Mouse (Mus musculus): ENCODE results near the gene Grem1.

Gene Grem1

DNA sequence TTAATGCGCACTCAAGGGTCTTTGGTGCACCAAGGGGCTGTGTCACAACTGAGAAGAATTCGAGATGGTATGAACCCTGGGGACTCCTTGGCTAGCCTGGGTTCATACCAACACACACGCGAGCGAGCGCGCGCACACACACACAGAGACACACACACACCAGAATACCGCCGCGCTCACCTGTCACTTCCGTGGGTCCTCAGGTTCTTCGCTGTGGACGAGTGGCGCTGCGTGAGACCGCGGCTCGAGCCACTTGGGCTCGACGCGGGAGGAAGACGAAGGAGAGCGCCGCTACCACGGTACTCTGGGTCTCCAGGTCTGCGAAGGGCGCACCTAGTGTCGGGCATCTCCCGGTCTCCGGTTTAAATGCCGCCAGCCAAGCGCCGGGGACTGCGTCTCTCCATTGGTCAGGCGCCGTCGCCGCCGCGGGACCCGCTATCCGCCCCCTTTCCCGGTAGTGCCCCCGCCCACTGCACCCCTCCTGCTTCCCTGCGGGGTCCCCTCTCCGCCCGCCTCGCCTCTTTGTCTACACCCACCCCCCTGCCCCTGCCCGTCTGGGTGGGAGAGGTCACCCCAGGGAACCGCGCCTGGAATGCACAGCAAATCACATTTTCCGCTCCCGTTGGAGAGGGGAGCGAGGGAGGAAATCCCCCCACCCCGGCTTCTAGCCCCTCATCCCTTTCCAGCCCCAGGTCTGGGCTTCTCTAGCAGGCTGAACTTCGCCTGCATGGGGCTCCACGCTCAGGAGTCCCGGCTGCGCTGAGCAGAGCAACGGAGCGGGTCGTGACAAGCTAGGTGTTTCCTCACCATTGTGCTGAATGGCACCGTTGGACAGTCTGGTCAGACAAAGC lies at the start of gene Grem1:
Grem1 (minus strand) TSS at position 336 of the 851 bp plus-strand sequence.
- WGBS, result 2% methylated on average over 64 of the region's 64 CpGs

DNA sequence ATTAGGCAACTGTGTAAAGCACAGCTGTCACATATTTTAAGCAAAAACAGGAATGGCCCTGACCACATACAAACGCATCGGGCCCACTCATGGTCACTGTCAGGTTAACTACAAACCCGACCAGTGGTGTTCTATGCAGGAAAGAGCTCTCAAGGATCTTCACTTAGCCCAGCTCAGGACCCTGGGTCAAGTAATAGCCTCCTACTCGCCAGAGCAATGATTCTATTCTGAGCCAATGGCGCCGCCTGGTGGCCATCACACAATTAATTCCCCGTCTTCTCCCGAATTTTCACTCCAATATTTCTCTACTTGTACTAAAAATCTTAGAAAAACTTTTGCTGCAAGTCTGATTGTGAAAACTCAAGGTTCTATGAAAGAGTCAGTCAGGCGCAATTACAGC lies 49.2 kb upstream of the Grem1 start:
- WGBS, result 31% methylated on average over 9 of the region's 9 CpGs

DNA sequence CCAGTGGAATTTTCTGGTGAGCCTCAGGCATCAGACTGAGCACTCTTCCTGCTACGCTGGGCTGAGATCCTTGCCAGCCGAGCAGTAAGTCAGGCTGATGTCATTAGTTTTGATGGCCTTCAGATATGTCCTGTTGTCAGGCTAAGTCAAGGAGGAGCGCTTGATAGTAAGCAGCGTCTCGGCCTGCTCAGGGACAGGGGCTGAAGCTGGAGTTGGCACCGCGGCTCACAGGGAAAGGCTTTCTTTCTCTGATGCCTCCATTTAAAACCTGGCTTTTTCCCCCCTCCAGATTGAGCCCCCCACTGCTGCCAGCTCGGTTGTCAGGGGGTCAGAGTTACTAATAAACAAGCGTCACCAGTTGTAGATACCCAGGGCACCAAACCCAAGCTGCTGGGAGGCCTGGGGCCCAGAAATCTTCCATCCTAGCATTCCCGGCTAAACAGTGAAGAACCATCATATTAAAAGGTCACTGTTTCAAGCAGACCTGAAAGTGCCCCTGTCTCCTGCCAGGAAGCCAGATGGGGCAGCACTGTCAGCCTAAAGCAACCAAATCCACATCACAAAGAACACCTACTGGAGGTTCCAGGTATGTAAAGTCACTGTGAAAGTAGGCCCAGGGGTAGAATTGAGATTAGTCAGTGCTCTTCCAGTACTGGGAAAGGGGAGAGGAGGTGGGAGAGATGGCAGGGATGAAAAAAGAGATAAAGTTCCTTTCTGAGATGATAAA lies 48.6 kb upstream of the Grem1 start:
- 75% methylated on average over 10 of the region's 10 CpGs for WGBS

DNA sequence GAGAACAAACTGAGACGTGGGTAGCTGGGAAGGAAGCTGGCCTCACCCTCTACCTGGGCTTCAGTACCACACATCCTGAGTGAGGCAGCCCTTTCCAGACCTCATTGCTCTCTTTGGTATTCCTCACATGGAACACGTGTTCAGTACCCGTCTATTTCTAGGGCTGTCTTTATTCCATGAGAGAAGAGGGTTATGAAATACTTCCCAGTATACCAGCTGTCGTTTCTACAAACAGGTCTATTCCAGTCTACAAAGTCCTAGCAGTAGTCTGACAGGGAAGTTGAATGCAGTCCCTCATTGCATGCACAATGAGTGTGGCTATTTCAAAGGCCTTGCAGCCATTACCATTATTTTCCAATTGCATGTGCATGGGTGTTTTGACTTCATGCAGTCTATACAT lies 47.3 kb upstream of the Grem1 start:
- 35% methylated on average over 4 of the region's 4 CpGs for WGBS

DNA sequence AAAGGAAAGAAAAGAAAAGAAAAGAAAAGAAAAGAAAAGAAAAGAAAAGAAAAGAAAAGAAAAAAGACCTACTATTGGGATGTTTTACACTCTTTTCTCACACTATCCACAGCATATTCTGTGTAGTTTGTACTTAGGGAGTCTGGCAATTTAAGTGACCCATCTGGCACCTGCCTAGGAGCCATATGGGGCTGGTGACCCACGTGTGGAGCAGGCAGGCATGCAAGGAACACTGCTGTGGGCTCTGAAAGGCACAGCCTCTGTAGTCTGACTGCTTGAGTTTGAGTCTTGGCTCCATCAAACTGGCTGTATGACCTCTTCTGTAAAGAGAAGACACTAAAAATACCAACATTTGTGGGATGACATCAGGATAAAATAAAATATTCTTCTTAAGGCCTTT lies 45.3 kb upstream of the Grem1 start:
- 17% methylated on average over 1 of the region's 1 CpGs for WGBS

DNA sequence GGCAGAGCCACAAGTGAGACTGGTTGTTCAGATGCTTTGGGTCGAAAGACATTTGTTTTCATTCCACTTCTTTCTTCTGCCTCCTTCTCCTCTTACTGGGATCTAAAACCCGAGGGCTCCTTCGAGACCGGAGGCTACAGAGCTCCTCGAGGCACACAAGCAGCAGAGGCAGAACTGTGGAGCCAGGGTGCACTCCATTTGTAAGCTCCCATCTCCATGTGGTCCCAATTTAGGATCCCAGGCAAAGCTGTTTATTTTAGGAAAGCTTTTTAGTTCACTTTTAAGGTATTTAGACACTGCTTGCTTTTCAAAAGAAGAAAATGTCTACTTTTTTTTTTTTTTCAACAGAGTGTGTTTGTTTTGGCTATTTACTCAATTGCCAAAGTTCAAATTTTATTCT lies 42.4 kb upstream of the Grem1 start:
- 61% methylated on average over 5 of the region's 5 CpGs for WGBS

DNA sequence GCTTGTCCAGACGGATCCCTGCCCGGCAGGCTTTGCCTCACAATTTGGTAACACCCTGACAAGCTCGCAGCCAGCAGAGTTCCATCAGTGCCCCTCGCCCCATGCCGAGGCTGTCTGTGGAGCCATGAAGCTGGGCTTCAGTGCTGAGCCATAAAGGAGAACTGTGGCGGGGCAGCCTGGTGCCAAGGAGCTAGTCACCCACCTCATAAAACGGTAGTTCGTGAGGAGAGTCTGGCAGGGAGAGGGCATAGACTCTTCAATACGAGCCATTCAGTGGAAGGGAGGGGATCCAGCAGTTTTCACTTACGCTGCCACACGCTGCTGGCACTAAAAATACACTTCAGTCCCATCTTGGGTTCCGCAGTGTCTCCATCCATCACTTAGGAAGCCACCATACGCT lies 40.2 kb upstream of the Grem1 start:
- WGBS, result 74% methylated on average over 13 of the region's 13 CpGs

DNA sequence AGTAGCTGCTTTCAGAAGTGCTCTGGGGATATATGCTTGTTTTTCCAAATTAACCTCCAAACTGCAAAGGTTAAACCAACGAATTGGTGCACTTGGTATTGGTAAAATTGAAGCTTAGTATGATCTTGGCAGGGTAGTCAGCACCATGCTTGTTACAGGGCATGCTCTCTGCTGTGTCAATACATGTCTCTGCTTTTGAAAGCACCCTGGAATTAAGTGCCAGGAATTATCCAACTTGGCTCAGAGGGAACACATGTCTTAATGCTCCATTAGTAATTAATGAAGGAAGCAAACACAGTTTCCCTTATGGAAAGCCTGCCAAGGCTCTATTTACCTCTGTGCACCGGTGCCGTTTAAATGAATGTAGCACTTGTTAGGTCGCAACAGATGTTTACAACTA lies 36.7 kb upstream of the Grem1 start:
- 49% methylated on average over 4 of the region's 4 CpGs for WGBS

DNA sequence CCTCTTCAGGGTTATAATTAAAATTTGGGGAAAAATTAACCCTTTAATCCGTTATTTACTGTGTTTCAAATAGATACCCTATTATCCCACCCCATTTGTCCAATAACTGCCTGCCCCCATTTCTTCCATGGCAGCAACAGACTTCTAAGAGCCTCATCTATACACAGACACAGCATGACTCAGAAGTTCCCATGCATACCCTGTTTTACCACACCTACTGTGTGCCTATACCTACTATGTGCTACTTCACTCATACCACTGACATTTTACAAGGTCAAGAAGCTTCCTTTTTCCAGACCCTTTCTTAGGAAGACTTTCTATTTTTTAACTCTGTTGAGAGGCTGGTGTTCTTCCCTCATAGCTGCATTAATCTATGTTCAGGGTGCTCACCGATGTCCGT lies 35.1 kb upstream of the Grem1 start:
- 85% methylated on average over 3 of the region's 3 CpGs for WGBS

DNA sequence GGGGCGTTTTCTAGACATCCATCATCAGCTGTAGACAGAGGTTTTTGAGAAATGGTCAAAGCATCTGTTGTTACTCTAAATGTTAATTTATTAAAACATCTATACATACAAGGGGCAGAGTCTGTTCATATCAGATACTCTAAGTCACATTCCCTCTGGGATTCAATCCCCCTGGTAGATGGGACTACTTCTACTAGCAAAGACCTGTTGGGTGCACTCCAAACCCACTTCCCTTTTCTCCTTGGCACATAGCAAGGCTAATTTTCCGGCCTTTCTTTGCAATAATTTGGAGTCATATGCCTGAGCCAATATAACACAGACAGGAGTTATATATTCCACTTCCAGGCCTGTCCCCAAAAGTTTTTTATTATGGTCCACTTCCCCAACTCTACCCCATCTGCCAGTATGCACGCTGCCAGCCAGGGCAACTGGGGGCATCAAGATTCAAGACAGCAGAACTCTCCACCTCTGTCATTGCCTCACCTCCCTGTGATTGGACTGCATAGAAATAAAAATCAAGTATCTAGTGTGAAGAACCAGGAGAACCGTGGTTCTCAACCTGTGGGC lies 30.5 kb upstream of the Grem1 start:
- WGBS, result 91% methylated on average over 4 of the region's 4 CpGs

DNA sequence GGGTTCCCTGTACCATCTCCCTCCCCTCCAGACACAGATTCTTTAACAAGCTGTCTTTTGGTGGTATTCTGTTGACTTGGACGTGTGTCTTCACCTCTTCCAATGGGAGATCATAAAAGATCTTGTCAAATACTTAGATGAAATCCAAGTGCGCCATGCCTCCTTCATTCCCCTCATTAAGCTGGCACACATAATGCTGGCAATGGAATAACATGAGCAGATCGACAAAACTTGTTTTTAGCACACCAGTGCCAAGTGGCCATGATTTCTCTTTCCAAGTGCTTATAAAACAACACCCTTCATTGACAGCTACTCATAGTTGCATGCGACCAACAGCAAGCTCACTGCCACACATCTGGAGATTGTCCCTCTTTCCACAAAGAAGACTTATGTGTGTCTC lies 29.4 kb upstream of the Grem1 start:
- WGBS, result 71% methylated on average over 4 of the region's 4 CpGs

DNA sequence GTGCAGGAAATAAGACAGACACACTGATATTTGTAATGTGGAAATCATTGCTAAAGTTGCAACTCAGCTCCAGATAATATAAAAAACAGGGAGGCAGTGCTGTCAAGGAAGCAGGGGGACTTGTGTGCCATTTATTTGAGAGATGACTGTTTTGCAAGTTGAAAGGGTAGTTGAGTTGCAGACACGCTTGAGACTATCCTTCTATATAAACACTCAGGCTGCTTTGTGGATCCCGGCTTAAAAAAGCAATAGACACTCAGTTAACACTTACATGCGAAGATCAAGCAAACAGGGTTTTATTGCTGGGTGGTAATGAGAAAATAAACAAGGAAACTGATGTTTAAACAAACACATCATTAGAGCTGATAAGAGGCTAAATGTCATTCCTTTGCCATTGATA lies 26.4 kb upstream of the Grem1 start:
- 79% methylated on average over 3 of the region's 3 CpGs for WGBS

DNA sequence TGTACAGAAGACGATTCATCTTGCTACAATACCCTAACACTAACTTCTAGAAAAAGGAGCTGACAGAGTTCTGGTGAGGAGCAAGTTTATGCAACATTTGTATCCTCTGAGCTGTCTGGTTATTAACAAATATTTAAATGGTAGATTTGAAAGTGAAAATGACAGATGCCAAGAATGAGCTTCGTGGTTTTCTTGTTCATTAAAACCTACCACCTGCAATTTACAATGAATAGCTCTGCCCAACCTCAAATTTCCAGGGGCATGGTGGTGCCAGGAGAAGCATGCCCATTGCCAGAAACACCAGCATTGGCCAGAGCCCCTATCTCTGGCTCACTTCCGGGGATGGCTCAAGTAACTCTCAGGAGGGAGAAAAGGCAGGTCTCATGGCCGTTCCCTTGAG lies 23.1 kb upstream of the Grem1 start:
- 64% methylated on average over 4 of the region's 4 CpGs for WGBS

DNA sequence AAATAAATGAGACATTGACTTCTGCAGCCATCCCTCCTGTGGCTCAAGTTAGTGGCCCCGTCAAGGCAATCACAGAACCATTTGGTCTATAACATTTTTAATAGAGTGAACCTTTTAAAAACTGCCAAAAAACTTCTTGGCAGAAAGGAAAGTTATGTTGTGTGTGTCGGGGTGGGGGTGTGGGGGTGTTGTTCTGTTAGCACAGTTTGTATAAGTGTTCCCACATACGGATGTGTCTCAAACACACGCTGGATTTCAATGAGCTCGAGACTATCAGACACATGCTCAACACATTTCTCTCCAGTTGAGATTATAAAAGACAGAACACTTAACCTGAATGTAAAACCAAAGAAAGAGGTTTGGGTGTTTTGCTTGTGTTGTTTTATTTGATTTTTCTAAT lies 22.7 kb upstream of the Grem1 start:
- 39% methylated on average over 5 of the region's 5 CpGs for WGBS

DNA sequence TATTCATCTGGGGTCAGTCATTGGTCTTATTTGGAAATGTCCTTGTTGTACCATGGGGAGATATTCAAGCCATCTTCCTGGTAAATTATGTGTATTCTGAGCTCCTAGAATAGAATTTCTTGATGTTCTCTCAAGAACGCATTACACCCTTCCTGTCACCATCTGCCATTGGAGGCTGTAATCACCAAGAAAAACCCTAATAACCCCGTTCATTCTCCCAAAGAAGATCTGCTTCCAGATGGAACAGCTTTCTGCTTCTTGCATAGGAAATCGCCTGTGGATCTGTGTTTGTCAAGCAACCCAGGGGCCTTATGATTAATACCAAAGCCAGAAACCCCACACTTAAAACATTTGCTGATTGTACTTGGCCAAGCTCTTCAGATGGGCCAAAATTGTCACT lies 20.9 kb upstream of the Grem1 start:
- 63% methylated on average over 3 of the region's 3 CpGs for WGBS

DNA sequence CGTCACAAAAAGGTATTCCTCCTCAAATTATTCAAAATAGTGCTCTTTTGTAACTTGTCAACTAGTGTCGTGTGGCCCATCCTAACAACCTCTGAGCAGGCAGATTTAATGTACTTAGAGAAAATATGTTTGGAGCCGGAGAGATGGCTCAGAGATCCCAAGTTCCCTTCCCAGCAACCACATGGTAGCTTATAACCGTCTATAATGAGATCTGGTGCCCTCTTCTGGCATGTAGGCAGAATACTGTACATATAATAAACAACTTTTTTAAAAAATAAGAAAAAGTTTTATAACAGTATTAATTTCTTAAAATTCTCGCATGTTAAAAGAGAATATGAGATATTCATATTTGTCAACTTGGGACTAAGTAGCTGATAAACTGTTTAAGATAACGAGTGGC lies 19.6 kb upstream of the Grem1 start:
- 78% methylated on average over 6 of the region's 6 CpGs for WGBS

DNA sequence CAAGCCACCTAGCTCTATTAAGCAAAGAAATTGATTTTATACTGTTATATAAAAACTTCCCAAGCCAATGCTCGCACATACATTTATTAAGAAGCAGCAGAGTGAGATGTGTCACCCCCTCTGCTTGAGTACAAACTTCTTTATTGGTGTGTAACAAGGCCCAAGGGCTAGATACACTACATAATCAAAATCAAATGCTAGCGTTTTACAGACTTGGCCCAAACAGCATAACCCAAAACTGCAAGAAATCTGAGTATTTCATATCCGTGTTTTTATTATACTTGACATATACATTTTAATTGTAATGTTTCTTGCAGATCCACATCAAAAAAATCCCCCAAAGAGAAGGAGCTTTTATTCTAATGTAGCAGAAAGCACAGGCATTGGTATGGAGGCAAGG lies 17.9 kb upstream of the Grem1 start:
- WGBS, result 83% methylated on average over 3 of the region's 3 CpGs

DNA sequence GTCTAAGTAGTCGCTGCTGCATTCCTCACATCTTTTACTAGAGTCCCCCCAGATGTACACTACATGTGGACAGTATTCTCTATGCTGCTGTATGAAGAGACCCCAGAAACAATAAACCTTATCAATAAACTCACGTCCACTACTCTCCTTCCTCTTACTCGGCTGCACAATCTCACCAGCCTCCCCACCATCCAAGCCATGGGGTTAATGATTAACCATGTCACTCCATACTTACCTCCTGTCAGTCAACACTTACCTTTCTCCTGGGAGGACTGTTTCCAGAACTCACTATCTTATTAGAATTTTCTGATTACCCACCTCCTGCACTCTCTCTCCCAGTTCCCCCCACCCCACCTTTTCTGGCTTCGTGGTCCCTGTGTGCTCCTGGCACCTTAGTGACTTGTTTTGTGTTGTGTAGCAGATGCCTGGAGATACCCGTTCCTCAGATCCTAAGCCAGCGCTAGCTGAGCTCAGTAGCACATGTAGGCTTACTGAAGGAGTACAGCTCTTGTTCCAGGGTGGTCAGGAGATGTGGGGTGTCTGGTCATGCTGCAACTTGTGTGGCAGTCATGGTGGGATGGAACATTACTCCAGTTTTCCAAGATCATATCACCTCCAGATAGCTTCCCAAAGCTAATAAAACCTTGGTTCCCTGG lies 15.8 kb upstream of the Grem1 start:
- 86% methylated on average over 6 of the region's 6 CpGs for WGBS

DNA sequence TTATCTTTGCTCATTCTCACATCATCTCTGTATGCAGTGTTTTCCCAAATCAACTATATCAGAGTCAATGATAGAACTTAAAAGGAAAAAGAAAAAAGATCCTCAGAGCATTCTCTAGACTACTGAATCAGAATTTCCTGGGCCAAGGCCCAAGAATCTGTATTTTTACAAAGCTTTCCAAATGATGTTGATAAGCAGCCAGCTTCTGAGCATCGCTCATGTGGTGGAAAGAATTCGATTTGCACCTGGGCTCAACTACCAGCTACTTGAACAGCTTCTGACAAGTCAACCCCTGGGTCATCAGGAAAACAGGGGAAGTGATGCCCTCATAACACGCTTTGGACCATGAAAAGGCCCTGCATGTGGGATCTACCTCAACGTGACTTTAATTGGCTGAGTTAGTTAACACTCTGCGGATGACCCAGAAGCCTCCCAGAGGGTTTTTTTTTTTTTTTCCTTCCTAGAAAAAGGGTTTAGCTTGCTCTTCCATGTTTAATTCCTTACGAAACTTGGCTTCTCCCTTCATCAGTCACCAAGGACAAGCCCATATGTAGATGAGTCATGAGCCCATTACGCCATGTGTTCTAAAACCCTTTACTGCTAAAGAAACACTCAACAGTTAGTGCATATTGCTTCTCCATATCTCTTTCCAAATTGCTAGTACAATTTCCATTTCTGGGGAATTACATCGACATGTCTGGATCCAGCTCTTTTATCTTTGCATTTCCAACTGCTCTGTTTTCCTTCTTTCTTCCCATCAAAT lies 10.3 kb upstream of the Grem1 start:
- 57% methylated on average over 8 of the region's 8 CpGs for WGBS

DNA sequence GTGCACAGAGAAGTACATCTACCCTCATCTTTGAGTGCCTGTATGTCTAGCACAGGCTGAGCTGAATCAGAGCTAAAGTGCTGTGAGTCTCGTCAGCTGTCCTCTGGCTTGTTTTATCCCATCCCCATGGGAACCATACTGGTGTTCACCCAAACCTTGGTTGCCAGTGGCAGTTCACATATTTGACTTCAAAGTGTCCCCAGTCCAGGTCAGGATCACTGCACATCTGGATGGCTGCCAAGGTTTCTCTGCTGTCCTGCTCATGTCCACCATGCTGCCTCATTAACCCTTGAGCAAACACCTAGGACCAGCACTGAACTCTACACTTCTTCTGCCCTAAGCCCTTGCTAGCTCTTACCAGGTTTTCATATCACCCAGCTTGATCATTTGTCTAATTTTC lies 7.4 kb upstream of the Grem1 start:
- WGBS, result 52% methylated on average over 1 of the region's 1 CpGs

DNA sequence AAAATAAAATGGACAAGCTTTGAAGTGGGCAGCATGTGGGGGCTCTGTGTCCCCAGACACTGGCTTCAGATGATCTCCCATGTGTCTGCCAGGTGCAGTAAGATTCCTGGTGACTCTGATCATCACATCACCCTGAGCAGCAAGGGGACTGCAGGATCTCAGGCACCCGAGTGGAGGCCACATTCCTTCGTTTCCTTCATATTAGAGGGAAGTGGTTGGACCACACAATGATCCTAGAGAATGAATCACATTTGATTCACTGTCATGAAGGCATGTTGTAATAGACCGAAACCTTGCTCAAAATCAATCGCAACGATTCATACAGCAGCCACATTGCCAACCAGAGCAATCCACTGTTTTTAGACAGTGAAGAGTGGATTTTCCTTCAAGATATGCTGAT lies 6.5 kb upstream of the Grem1 start:
- 85% methylated on average over 5 of the region's 5 CpGs for WGBS
